Mouse (Mus musculus) E14TG2a.4 (cell line): ENCODE measurements around the gene Klhl12.

Experiments used
- CTCF ChIP-seq: conservative IDR thresholded peaks from 2 replicates; pipeline ENCODE4 v1.5.1; 2014; ENCODE audit warnings: low read length
- NANOG ChIP-seq: IDR thresholded peaks from 2 replicates; pipeline ENCODE4 v1.6.1; 2014; ENCODE audit warnings: borderline replicate concordance, low read length, mixed read lengths
- POU5F1 ChIP-seq: IDR thresholded peaks from 2 replicates; pipeline ENCODE4 v1.6.1; 2014; ENCODE audit warnings: low read length, borderline replicate concordance

GRCm38 (mm10) chr1:134492276-134492675 is 36.9 kb downstream of the Klhl12 start:
- TF ChIP-seq CTCF (no peak), POU5F1 (0 out of 2 replicates have a peak, but pooled peaks have one; percentile 33), NANOG (peak; percentile 75)
